Mouse (Mus musculus): Measurements from ENCODE around the gene Pon1. TPM values are rescaled to one million over a fixed set of nuclear protein-coding genes. Genes with fewer than 3 reads are reported as not detected.

Gene Pon1
- total RNA-seq (2012; rRNA removed) = not detected in 2 replicates

GRCm38 (mm10) chr6:5193693-5194092 is at the start of gene Pon1:
Gene Pon1, minus strand, starts transcription at chr6:5193946.
- Histone ChIP-seq H3K9me3 (ENCODE audit: control insufficient read depth, insufficient read depth, low read depth, low read length) (no peaks in the 10 kb centered on the region), H3K4me3 (ENCODE audit: insufficient read depth in 1 of 2, low read depth in 1 of 2, low read length in 2 of 2, poor library complexity in 1 of 2, severe bottlenecking in 1 of 2) (no peak within 1 kb of the TSS), H3K36me3 (ENCODE audit: control insufficient read depth, insufficient read depth, low read length, poor library complexity, severe bottlenecking) (no peaks in the 10 kb centered on the region), H3K9ac (ENCODE audit: insufficient read depth, low read depth, low read length, poor library complexity, severe bottlenecking) (no peak within 1 kb of the TSS), H3K27ac (ENCODE audit: insufficient read depth, low read depth, low read length, poor library complexity, severe bottlenecking) (no peak within 1 kb of the TSS), H3K4me1 (ENCODE audit: control insufficient read depth in 2 of 2, insufficient read depth in 2 of 2, low read length in 2 of 2, poor library complexity in 1 of 2) (no peaks in the 10 kb centered on the region)
- in situ Hi-C loops (cut with MboI; ENCODE audit: low sequenced_read_pairs in 2 of 2, unreplicated experiment in 2 of 2) = no loop called here
- no peak for DNase-seq (ENCODE audit: low read depth, low spot score)
- TF ChIP-seq ZC3H11A (IDR thresholded peaks at IDR 0.05; ENCODE audit: borderline replicate concordance, low read depth, low read length) = no peak
- TF ChIP-seq CHD2 (IDR thresholded peaks at IDR 0.05; ENCODE audit: low read depth, low read length) = no peak
- TF ChIP-seq HCFC1 (IDR thresholded peaks at IDR 0.05; ENCODE audit: borderline replicate concordance, insufficient read depth, low read length) = no peak

- Histone ChIP-seq H3K4me1 (ENCODE audit: control insufficient read depth in 2 of 2, insufficient read depth in 2 of 2, low read length in 2 of 2, poor library complexity in 1 of 2) (no peaks in the 10 kb centered on the region), H3K9me3 (ENCODE audit: control insufficient read depth, insufficient read depth, low read depth, low read length) (no peaks in the 10 kb centered on the region), H3K27ac (ENCODE audit: insufficient read depth, low read depth, low read length, poor library complexity, severe bottlenecking) (no peak overlapping the region), H3K9ac (ENCODE audit: insufficient read depth, low read depth, low read length, poor library complexity, severe bottlenecking) (no peak overlapping the region), H3K4me3 (ENCODE audit: insufficient read depth in 1 of 2, low read depth in 1 of 2, low read length in 2 of 2, poor library complexity in 1 of 2, severe bottlenecking in 1 of 2) (no peak overlapping the region), H3K36me3 (ENCODE audit: control insufficient read depth, insufficient read depth, low read length, poor library complexity, severe bottlenecking) (no peaks in the 10 kb centered on the region)
- DNase-seq (ENCODE audit: low read depth, low spot score) = no peak
- in situ Hi-C loops (cut with MboI; ENCODE audit: low sequenced_read_pairs in 2 of 2, unreplicated experiment in 2 of 2) = no loop called here
- no peak for TF ChIP-seq ZC3H11A (IDR thresholded peaks at IDR 0.05; ENCODE audit: borderline replicate concordance, low read depth, low read length)
- no peak for TF ChIP-seq HCFC1 (IDR thresholded peaks at IDR 0.05; ENCODE audit: borderline replicate concordance, insufficient read depth, low read length)
- TF ChIP-seq CHD2 (IDR thresholded peaks at IDR 0.05; ENCODE audit: low read depth, low read length) = no peak
- no peak for TF ChIP-seq ZNF384 (IDR thresholded peaks at IDR 0.05; ENCODE audit: low read depth, low read length)
- no peak for TF ChIP-seq MAFK (IDR thresholded peaks at IDR 0.05; ENCODE audit: insufficient read depth, low read depth, low read length)
Observed at GRCm38 (mm10) chr6:5238799-5239198, 45.1 kb upstream of the Pon1 start.

- no peaks in the 10 kb centered on the region for H3K36me3 ChIP-seq (ENCODE audit: control insufficient read depth, insufficient read depth, low read length, poor library complexity, severe bottlenecking)
- no peaks in the 10 kb centered on the region for H3K9me3 ChIP-seq (ENCODE audit: control insufficient read depth, insufficient read depth, low read depth, low read length)
- no peak overlapping the region for H3K9ac ChIP-seq (ENCODE audit: insufficient read depth, low read depth, low read length, poor library complexity, severe bottlenecking)
- no peak overlapping the region for H3K4me3 ChIP-seq (ENCODE audit: insufficient read depth in 1 of 2, low read depth in 1 of 2, low read length in 2 of 2, poor library complexity in 1 of 2, severe bottlenecking in 1 of 2)
- no peak for TF ChIP-seq CHD2 (IDR thresholded peaks at IDR 0.05; ENCODE audit: low read depth, low read length)
- no peak for TF ChIP-seq ZC3H11A (IDR thresholded peaks at IDR 0.05; ENCODE audit: borderline replicate concordance, low read depth, low read length)
- no peak for TF ChIP-seq MAFK (IDR thresholded peaks at IDR 0.05; ENCODE audit: insufficient read depth, low read depth, low read length)
- TF ChIP-seq HCFC1 (IDR thresholded peaks at IDR 0.05; ENCODE audit: borderline replicate concordance, insufficient read depth, low read length) = no peak
- TF ChIP-seq ZNF384 (IDR thresholded peaks at IDR 0.05; ENCODE audit: low read depth, low read length) = no peak
- no peak for DNase-seq (ENCODE audit: low read depth, low spot score)
- H3K4me1 ChIP-seq (ENCODE audit: control insufficient read depth in 2 of 2, insufficient read depth in 2 of 2, low read length in 2 of 2, poor library complexity in 1 of 2) = no peaks in the 10 kb centered on the region
- in situ Hi-C loops (cut with MboI; ENCODE audit: low sequenced_read_pairs in 2 of 2, unreplicated experiment in 2 of 2) = no loop called here
- H3K27ac ChIP-seq (ENCODE audit: insufficient read depth, low read depth, low read length, poor library complexity, severe bottlenecking) = no peak overlapping the region
Observed at GRCm38 (mm10) chr6:5237510-5237909, 43.8 kb upstream of the Pon1 start.

GRCm38 (mm10) chr6:5236843-5237371 is 43.2 kb upstream of the Pon1 start:
- H3K9ac ChIP-seq (ENCODE audit: insufficient read depth, low read depth, low read length, poor library complexity, severe bottlenecking) = no peak overlapping the region
- H3K4me3 ChIP-seq (ENCODE audit: insufficient read depth in 1 of 2, low read depth in 1 of 2, low read length in 2 of 2, poor library complexity in 1 of 2, severe bottlenecking in 1 of 2) = no peak overlapping the region
- in situ Hi-C loops (cut with MboI; ENCODE audit: low sequenced_read_pairs in 2 of 2, unreplicated experiment in 2 of 2) = no loop called here
- no peaks in the 10 kb centered on the region for H3K4me1 ChIP-seq (ENCODE audit: control insufficient read depth in 2 of 2, insufficient read depth in 2 of 2, low read length in 2 of 2, poor library complexity in 1 of 2)
- H3K27ac ChIP-seq (ENCODE audit: insufficient read depth, low read depth, low read length, poor library complexity, severe bottlenecking) = no peak overlapping the region
- TF ChIP-seq MAFK (IDR thresholded peaks at IDR 0.05; ENCODE audit: insufficient read depth, low read depth, low read length) (no peak), ZNF384 (IDR thresholded peaks at IDR 0.05; ENCODE audit: low read depth, low read length) (no peak), HCFC1 (IDR thresholded peaks at IDR 0.05; ENCODE audit: borderline replicate concordance, insufficient read depth, low read length) (no peak), ZC3H11A (IDR thresholded peaks at IDR 0.05; ENCODE audit: borderline replicate concordance, low read depth, low read length) (no peak), CHD2 (IDR thresholded peaks at IDR 0.05; ENCODE audit: low read depth, low read length) (no peak)
- DNase-seq (ENCODE audit: low read depth, low spot score) = no peak
- no peaks in the 10 kb centered on the region for H3K36me3 ChIP-seq (ENCODE audit: control insufficient read depth, insufficient read depth, low read length, poor library complexity, severe bottlenecking)
- H3K9me3 ChIP-seq (ENCODE audit: control insufficient read depth, insufficient read depth, low read depth, low read length) = no peaks in the 10 kb centered on the region

- H3K27ac ChIP-seq (ENCODE audit: insufficient read depth, low read depth, low read length, poor library complexity, severe bottlenecking) = no peak overlapping the region
- H3K9me3 ChIP-seq (ENCODE audit: control insufficient read depth, insufficient read depth, low read depth, low read length) = no peaks in the 10 kb centered on the region
- TF ChIP-seq HCFC1 (IDR thresholded peaks at IDR 0.05; ENCODE audit: borderline replicate concordance, insufficient read depth, low read length) (no peak), CHD2 (IDR thresholded peaks at IDR 0.05; ENCODE audit: low read depth, low read length) (no peak), MAFK (IDR thresholded peaks at IDR 0.05; ENCODE audit: insufficient read depth, low read depth, low read length) (no peak), ZC3H11A (IDR thresholded peaks at IDR 0.05; ENCODE audit: borderline replicate concordance, low read depth, low read length) (no peak), ZNF384 (IDR thresholded peaks at IDR 0.05; ENCODE audit: low read depth, low read length) (no peak)
- in situ Hi-C loops (cut with MboI; ENCODE audit: low sequenced_read_pairs in 2 of 2, unreplicated experiment in 2 of 2) = no loop called here
- DNase-seq (ENCODE audit: low read depth, low spot score) = no peak
- H3K36me3 ChIP-seq (ENCODE audit: control insufficient read depth, insufficient read depth, low read length, poor library complexity, severe bottlenecking) = no peaks in the 10 kb centered on the region
- no peak overlapping the region for H3K4me3 ChIP-seq (ENCODE audit: insufficient read depth in 1 of 2, low read depth in 1 of 2, low read length in 2 of 2, poor library complexity in 1 of 2, severe bottlenecking in 1 of 2)
- H3K4me1 ChIP-seq (ENCODE audit: control insufficient read depth in 2 of 2, insufficient read depth in 2 of 2, low read length in 2 of 2, poor library complexity in 1 of 2) = no peaks in the 10 kb centered on the region
- no peak overlapping the region for H3K9ac ChIP-seq (ENCODE audit: insufficient read depth, low read depth, low read length, poor library complexity, severe bottlenecking)
Observed at GRCm38 (mm10) chr6:5234563-5234962, 40.8 kb upstream of the Pon1 start.
